Comparison of ENCODE assay signal across 12 mouse cellular contexts in genomic region chr6:120911213-120912007, GRCm38 (mm10). TPM values are rescaled to one million over a fixed set of nuclear protein-coding genes. Genes with fewer than 3 reads are reported as not detected.
DNase-seq lines count a peak whose midpoint lies in the region; ATAC-seq and TF ChIP-seq lines count a peak whose summit lies in the region.
"Had no signal": no experiment of that assay in that cellular context is flagged by ENCODE, and none has a peak within 500 bp of the region (broad histone marks: within the 10 kb centered on the region; RNA-seq: fewer than 3 reads in every experiment).

No protein-coding gene starts in this region.

- no peaks in the 10 kb centered on the region for H3K27me3 ChIP-seq in heart, postnatal 0 days (ENCODE audit: control insufficient read depth, insufficient read depth, low read length)
- H3K27me3 ChIP-seq in heart, embryonic 12.5 days (replicated peaks), result no peaks in the 10 kb centered on the region
- H3K27me3 ChIP-seq in E14TG2a.4 (ENCODE audit: insufficient read depth, low read length), result no peaks in the 10 kb centered on the region
- H3K27me3 ChIP-seq in midbrain, postnatal 0 days (ENCODE audit: insufficient read depth, low read length), result no peaks in the 10 kb centered on the region

- ATAC-seq in heart, postnatal 0 days (ENCODE audit: insufficient read depth, low read depth), result 0 out of 2 replicates have a peak, but pooled peaks have one; percentile 21
- ATAC-seq in heart, embryonic 12.5 days (ENCODE audit: insufficient number of reproducible peaks, low FRiP score), result no peak
- no peak for ATAC-seq in midbrain, postnatal 0 days (ENCODE audit: low FRiP score)
- ATAC-seq in cerebellum, adult (ENCODE audit: insufficient number of reproducible peaks, low FRiP score, low TSS enrichment), result no peak

- H3K27ac ChIP-seq in heart, postnatal 0 days (ENCODE audit: low read depth), result no peak overlapping the region
- H3K27ac ChIP-seq in heart, embryonic 12.5 days (ENCODE audit: poor library complexity, severe bottlenecking), result no peak overlapping the region
- H3K27ac ChIP-seq in midbrain, postnatal 0 days (ENCODE audit: low read depth, low read length), result no peak overlapping the region
- H3K27ac ChIP-seq: forebrain, embryonic 10.5 days; limb, embryonic 13.5 days had no signal

- TF ChIP-seq CTCF in heart, postnatal 0 days (IDR thresholded peaks at IDR 0.05; ENCODE audit: low read depth), result no peak
- no peak for TF ChIP-seq CTCF in E14TG2a.4 (conservative IDR thresholded peaks at IDR 0.05; ENCODE audit: low read length)
- no peak for TF ChIP-seq CTCF in midbrain, postnatal 0 days (IDR thresholded peaks at IDR 0.05)

- WGBS in heart, postnatal 0 days, result 55% methylated on average over 13 of the region's 13 CpGs
- WGBS in heart, embryonic 12.5 days, result 70% methylated on average over 13 of the region's 13 CpGs
- WGBS in midbrain, postnatal 0 days, result 80% methylated on average over 13 of the region's 13 CpGs

- H3K36me3 ChIP-seq in heart, postnatal 0 days (replicated peaks; ENCODE audit: control insufficient read depth, insufficient read depth, low read length), result no peaks in the 10 kb centered on the region
- H3K36me3 ChIP-seq in heart, embryonic 12.5 days, result no peaks in the 10 kb centered on the region
- H3K36me3 ChIP-seq in E14TG2a.4 (ENCODE audit: insufficient read depth, low read length), result peaks cover 48% of the 10 kb centered on the region
- H3K36me3 ChIP-seq in midbrain, postnatal 0 days (ENCODE audit: insufficient read depth, low read length), result no peaks in the 10 kb centered on the region
- H3K36me3 ChIP-seq: forebrain, embryonic 10.5 days; limb, embryonic 13.5 days had no signal

- no peak overlapping the region for H3K4me2 ChIP-seq in heart, postnatal 0 days (ENCODE audit: low read depth, low read length)
- no peak overlapping the region for H3K4me2 ChIP-seq in heart, embryonic 12.5 days
- no peak overlapping the region for H3K4me2 ChIP-seq in midbrain, postnatal 0 days (ENCODE audit: low read depth, low read length, poor library complexity, severe bottlenecking)
- H3K4me2 ChIP-seq: limb, embryonic 13.5 days had no signal

- no peak for TF ChIP-seq EP300 in heart, postnatal 0 days (IDR thresholded peaks at IDR 0.05; ENCODE audit: low read depth)

- no peak overlapping the region for H3K4me3 ChIP-seq in heart, postnatal 0 days (ENCODE audit: low read depth, low read length)
- H3K4me3 ChIP-seq in heart, embryonic 12.5 days, result no peak overlapping the region
- peak overlapping the region; percentile 17; the same call in 1 of the 2 replicates for H3K4me3 ChIP-seq in E14TG2a.4 (replicated peaks; ENCODE audit: low read length)
- H3K4me3 ChIP-seq in midbrain, postnatal 0 days (ENCODE audit: low read depth, low read length), result no peak overlapping the region
- H3K4me3 ChIP-seq: forebrain, embryonic 10.5 days; limb, embryonic 13.5 days; myocyte had no signal

- H3K9ac ChIP-seq in heart, postnatal 0 days (replicated peaks; ENCODE audit: low read depth, low read length), result no peak overlapping the region
- H3K9ac ChIP-seq in heart, embryonic 12.5 days, result no peak overlapping the region
- H3K9ac ChIP-seq in midbrain, postnatal 0 days (replicated peaks; ENCODE audit: low read length, poor library complexity, severe bottlenecking), result no peak overlapping the region
- H3K9ac ChIP-seq: limb, embryonic 13.5 days had no signal

- no peak for DNase-seq in heart, postnatal 0 days (ENCODE audit: low spot score)
- peak; percentile 47 for DNase-seq in kidney, postnatal 10 days
- DNase-seq in lung, postnatal 10 days, result peak; percentile 62
- no peak for DNase-seq in ovary, postnatal 14 days (ENCODE audit: low spot score)
- DNase-seq in midbrain, postnatal 0 days (ENCODE audit: low spot score), result no peak
- DNase-seq: adrenal gland, postnatal 25 days had no signal

- peaks cover 12% of the 10 kb centered on the region for H3K4me1 ChIP-seq in heart, postnatal 0 days (ENCODE audit: control insufficient read depth, insufficient read depth)
- H3K4me1 ChIP-seq in heart, embryonic 12.5 days (replicated peaks), result peaks cover 29% of the 10 kb centered on the region
- peaks cover 80% of the 10 kb centered on the region for H3K4me1 ChIP-seq in E14TG2a.4 (replicated peaks; ENCODE audit: low read depth, low read length)
- no peaks in the 10 kb centered on the region for H3K4me1 ChIP-seq in midbrain, postnatal 0 days (ENCODE audit: insufficient read depth, low read length)

- H3K9me3 ChIP-seq in heart, postnatal 0 days (replicated peaks; ENCODE audit: control insufficient read depth, low read length), result no peaks in the 10 kb centered on the region
- no peaks in the 10 kb centered on the region for H3K9me3 ChIP-seq in heart, embryonic 12.5 days (replicated peaks)
- H3K9me3 ChIP-seq in E14TG2a.4 (ENCODE audit: low read length), result no peaks in the 10 kb centered on the region
- H3K9me3 ChIP-seq in midbrain, postnatal 0 days (ENCODE audit: low read length), result no peaks in the 10 kb centered on the region
- H3K9me3 ChIP-seq: forebrain, embryonic 10.5 days; limb, embryonic 13.5 days had no signal

RNA-seq across cellular contexts. Expression of gene Bid, which starts 5.2 kb away (rescaled TPM):
- 3.3 and 5.1 TPM in 2 replicates for total RNA-seq in heart, postnatal 0 days (2014; rRNA removed; ENCODE audit: low replicate concordance)
- polyA plus RNA-seq in heart, postnatal 0 days (2015; fragmentation: Nextera tagmentation; extraction: Ambion mirVana), result 2.6 and 3.6 TPM in 2 replicates
- polyA plus RNA-seq in heart, embryonic 12.5 days (2016; fragmentation: Nextera tagmentation; extraction: Ambion mirVana), result 9.3 and 10.3 TPM in 2 replicates
- 36.3 and 40.0 TPM in 2 replicates for total RNA-seq in midbrain, postnatal 0 days (2014; rRNA removed)
- polyA plus RNA-seq in midbrain, postnatal 0 days (2015; fragmentation: Nextera tagmentation; extraction: Ambion mirVana), result 55.6 and 58.7 TPM in 2 replicates

Comparison
In these comparisons a context has a peak if more than half of its experiments do, and no peak if none do; other contexts are left out.
1. DNase-seq: peak in kidney, postnatal 10 days (single experiment) and lung, postnatal 10 days (single experiment); none in heart, postnatal 0 days (single experiment), ovary, postnatal 14 days (single experiment) and midbrain, postnatal 0 days (single experiment).